In the genomic region with DNA sequence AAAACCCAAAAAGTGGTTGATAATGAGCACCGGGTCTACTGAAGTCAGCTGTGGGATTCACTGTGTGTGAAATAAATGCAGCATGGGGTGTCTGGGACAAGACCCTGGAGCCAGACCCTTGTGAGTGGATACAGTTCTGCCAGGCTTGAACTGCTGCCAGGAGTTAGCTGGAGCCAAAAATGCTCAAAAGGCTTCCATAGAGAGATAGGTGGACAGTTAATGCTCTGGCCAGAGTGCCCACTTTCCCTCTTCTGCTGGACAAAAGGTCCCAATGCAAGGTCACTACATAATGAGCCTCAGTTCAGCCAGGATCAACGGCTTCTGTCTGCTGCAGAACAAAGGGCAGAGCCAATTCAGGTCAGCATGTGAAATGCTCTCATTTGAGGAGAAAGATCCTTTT, we compare ENCODE assay signal across 10 mouse cellular contexts.
DNase-seq lines count a peak whose midpoint lies in the region.
"Had no signal": no experiment of that assay in that cellular context is flagged by ENCODE, and none has a peak within 500 bp of the region (broad histone marks: within the 10 kb centered on the region; RNA-seq: fewer than 3 reads in every experiment).

No protein-coding gene starts in this region.

- intact Hi-C loops in left cerebral cortex, postnatal 4 days (cut with DNase I): no loop called here
- intact Hi-C loops in left cerebral cortex, postnatal 36 days (cut with DNase I): loop anchor here (10.0 kb wide), 1 partner anchor 617 kb away; no protein-coding TSS in a partner anchor

- DNase-seq in embryo, embryonic 9.5 days (ENCODE audit: extremely low spot score): peak; percentile 19
- DNase-seq in embryo, embryonic 10.5 days (ENCODE audit: low spot score): no peak
- peak; percentile 85 for DNase-seq in left cerebral cortex, postnatal 4 days
- DNase-seq in left cerebral cortex, postnatal 36 days (ENCODE audit: low spot score in 2 of 2): no peak
- peak; percentile 7 to 17 for DNase-seq in cerebellum, postnatal 36 days
- peak; percentile 81 for DNase-seq in right cerebral cortex, postnatal 10 days (ENCODE audit: low spot score in 2 of 2)
- DNase-seq in liver: no peak
- no peak for DNase-seq in kidney, adult 8-10 months
- DNase-seq: kidney, postnatal 10 days; liver, embryonic 13.5 days had no signal

Comparison
In these comparisons a context has a peak if more than half of its experiments do, and no peak if none do; other contexts are left out.
1. DNase-seq: peak in embryo, embryonic 9.5 days (single experiment), left cerebral cortex, postnatal 4 days (single experiment), cerebellum, postnatal 36 days (2 of 2) and right cerebral cortex, postnatal 10 days (2 of 2); none in embryo, embryonic 10.5 days (single experiment), left cerebral cortex, postnatal 36 days (0 of 2), liver (single experiment) and kidney, adult 8-10 months (0 of 2).